Mouse (Mus musculus): Measurements from ENCODE around the gene Uba7. TPM values are rescaled to one million over a fixed set of nuclear protein-coding genes. Genes with fewer than 3 reads are reported as not detected.

The Uba7 gene
- polyA plus RNA-seq, 1 experiment from 2014 or later = 7.9 TPM

DNA sequence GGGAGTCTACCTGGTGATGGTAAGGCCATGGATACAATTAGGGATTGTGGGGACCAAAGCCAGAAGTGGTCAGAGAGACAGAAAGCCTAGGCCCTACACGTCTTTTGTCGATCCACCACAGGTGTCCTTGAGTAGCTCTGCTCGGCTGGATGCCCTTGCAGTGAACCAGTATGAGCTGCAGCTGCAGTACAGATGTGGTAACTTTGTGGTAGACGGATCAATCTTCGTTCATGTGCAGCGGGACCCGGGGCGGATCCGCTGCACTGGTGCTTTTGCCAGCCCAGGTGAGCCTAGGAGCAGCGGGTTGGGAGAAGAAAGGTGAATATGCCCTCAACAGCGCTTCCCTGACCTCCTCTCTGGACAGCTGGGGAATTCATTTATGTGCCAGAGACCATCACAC, 17.7 kb downstream of the Uba7 start:
- Histone ChIP-seq H3K4me3 (ENCODE audit: low read depth, low read length) (no peak overlapping the region), H3K9me3 (ENCODE audit: control insufficient read depth, low read length) (no peaks in the 10 kb centered on the region), H3K27ac (ENCODE audit: low read depth, low read length) (no peak overlapping the region), H3K9ac (ENCODE audit: low read length) (no peak overlapping the region), H3K4me2 (ENCODE audit: low read depth, low read length, severe bottlenecking) (no peak overlapping the region), H3K4me1 (replicated peaks; ENCODE audit: control insufficient read depth, insufficient read depth, low read length) (no peaks in the 10 kb centered on the region), H3K27me3 (ENCODE audit: control insufficient read depth, insufficient read depth, low read length) (no peaks in the 10 kb centered on the region), H3K36me3 (ENCODE audit: control insufficient read depth, insufficient read depth, low read length) (no peaks in the 10 kb centered on the region)
- 79% methylated on average over 11 of the region's 11 CpGs for WGBS
- DNase-seq (ENCODE audit: low spot score) (no peak), ATAC-seq (replicated peaks; ENCODE audit: low FRiP score) (no peak)

DNA sequence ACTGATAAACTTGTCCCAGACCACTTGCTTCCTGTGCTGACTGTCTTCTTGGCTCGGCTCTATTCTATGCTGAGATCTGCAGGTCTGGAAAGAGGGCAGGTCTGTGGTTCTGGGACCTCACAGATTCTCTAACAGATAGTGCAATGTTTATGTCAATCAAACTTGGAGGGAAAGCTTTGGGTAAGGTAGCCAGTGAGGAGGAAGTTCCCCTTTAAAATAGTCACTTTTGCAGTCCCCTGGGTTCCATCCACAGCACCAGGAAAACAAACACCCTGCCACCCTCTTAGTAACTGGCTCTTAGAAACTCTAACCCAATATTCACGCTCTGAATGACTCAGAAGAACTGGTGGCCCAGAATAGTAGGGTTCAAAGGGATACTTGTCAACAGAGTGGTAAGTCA, 19.2 kb downstream of the Uba7 start:
- Histone ChIP-seq H3K4me2 (ENCODE audit: low read depth, low read length, severe bottlenecking) (no peak overlapping the region), H3K27ac (ENCODE audit: low read depth, low read length) (no peak overlapping the region), H3K36me3 (ENCODE audit: control insufficient read depth, insufficient read depth, low read length) (no peaks in the 10 kb centered on the region), H3K4me1 (replicated peaks; ENCODE audit: control insufficient read depth, insufficient read depth, low read length) (no peaks in the 10 kb centered on the region), H3K9ac (ENCODE audit: low read length) (no peak overlapping the region), H3K9me3 (ENCODE audit: control insufficient read depth, low read length) (no peaks in the 10 kb centered on the region), H3K27me3 (ENCODE audit: control insufficient read depth, insufficient read depth, low read length) (no peaks in the 10 kb centered on the region), H3K4me3 (ENCODE audit: low read depth, low read length) (no peak overlapping the region)
- 80% methylated on average over 2 of the region's 2 CpGs for WGBS
- no peak for DNase-seq (ENCODE audit: low spot score)
- no peak for ATAC-seq (replicated peaks; ENCODE audit: low FRiP score)

DNA sequence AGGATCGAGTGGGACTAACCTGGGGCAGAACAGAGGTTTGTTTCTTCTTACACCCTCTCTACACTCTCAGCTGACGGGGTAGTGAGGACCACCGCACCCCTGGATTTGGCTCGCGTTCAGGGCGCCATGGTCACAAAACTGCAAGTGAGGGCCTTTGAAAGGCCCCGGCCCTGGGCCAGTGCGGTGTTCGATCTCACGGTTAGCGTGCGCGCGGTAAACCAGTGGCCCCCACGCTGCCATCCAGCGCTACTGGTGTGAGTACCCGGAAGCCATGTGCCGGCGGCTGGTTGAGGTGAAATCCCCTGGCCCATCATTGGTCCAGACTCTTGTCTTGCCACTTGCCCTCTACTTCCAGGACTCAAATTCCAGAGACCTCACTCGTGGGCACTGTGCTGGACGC, 20.2 kb downstream of the Uba7 start:
- 94% methylated on average over 21 of the region's 21 CpGs for WGBS
- DNase-seq (ENCODE audit: low spot score) = no peak
- Histone ChIP-seq H3K4me3 (ENCODE audit: low read depth, low read length) (no peak overlapping the region), H3K4me1 (replicated peaks; ENCODE audit: control insufficient read depth, insufficient read depth, low read length) (no peaks in the 10 kb centered on the region), H3K36me3 (ENCODE audit: control insufficient read depth, insufficient read depth, low read length) (no peaks in the 10 kb centered on the region), H3K4me2 (ENCODE audit: low read depth, low read length, severe bottlenecking) (no peak overlapping the region), H3K27me3 (ENCODE audit: control insufficient read depth, insufficient read depth, low read length) (no peaks in the 10 kb centered on the region), H3K9ac (ENCODE audit: low read length) (no peak overlapping the region), H3K27ac (ENCODE audit: low read depth, low read length) (no peak overlapping the region), H3K9me3 (ENCODE audit: control insufficient read depth, low read length) (no peaks in the 10 kb centered on the region)
- ATAC-seq (replicated peaks; ENCODE audit: low FRiP score) = no peak

DNA sequence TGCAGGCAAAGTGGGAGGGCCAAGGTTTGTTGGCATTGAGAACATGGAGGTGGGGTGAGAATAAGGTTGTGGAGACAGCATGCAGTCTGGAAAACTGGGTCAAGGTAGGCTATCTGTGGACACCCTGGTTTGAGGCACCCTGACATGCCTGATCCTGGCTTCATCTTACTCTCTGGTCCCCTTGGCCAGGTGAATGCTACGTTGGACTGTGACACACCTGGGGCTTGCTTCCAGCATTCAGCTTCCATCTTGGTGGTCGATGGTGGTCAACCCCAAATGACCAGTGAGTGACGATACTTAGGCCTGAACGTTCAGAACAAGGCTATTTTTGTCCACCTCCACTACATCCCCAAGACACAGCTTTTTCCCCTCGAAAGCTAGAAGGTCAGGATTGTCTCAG, 20.7 kb downstream of the Uba7 start, which contains the start of gene Gm20662:
Gene Gm20662, plus strand, starts transcription at position 301 of the 400 bp plus-strand sequence.
- no peaks in the 10 kb centered on the region for H3K4me1 ChIP-seq (replicated peaks; ENCODE audit: control insufficient read depth, insufficient read depth, low read length)
- H3K36me3 ChIP-seq (ENCODE audit: control insufficient read depth, insufficient read depth, low read length) = no peaks in the 10 kb centered on the region
- no peak within 1 kb of the TSS for H3K4me3 ChIP-seq (ENCODE audit: low read depth, low read length)
- no peaks in the 10 kb centered on the region for H3K9me3 ChIP-seq (ENCODE audit: control insufficient read depth, low read length)
- no peak within 1 kb of the TSS for H3K9ac ChIP-seq (ENCODE audit: low read length)
- no peak within 1 kb of the TSS for H3K27ac ChIP-seq (ENCODE audit: low read depth, low read length)
- H3K27me3 ChIP-seq (ENCODE audit: control insufficient read depth, insufficient read depth, low read length) = no peaks in the 10 kb centered on the region
- ATAC-seq (replicated peaks; ENCODE audit: low FRiP score) (no peak), DNase-seq (ENCODE audit: low spot score) (no peak)
- 92% methylated on average over 5 of the region's 5 CpGs for WGBS
- no peak within 1 kb of the TSS for H3K4me2 ChIP-seq (ENCODE audit: low read depth, low read length, severe bottlenecking)

DNA sequence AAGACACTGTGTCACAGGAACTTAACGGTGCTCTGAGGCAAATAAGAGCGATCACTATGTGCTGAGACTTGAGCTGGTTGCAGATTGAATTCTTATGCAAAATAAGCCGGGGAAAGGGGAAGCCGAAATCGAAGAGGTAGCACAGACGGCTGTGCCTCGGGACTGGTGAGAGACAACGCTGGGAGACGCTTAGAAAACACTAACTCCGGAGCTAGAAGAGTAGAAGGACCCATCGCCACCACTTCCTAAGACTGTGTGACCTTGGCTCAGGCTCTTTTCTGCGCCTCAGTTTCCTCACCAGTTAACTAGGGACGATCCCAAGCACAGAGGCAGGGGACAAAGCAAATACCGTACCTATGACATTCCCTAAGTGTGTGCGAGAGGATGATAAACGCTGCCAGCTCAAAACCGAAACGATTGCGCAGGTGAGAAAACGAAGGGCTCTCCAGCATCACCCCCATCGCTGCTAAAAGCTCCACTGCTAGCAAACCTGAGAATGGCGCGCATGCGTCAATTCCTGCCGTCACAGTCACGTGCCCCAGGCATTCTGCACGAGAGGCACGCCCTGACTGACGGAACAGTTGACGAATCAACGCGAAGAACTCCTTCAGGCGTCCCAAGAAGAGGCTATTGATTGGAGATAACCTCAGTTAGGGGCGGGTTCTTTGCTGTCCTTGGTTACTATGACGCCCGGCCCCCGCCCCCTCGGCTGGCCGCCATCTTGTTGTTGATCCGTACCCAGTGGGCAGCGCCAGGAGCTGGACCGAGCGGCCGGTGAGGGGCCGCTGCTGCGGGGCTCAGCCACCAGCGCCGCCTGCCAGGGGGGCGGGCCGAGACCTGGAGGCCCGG, 26.8 kb downstream of the Uba7 start, which contains the start of gene Ip6k1:
Gene Ip6k1, plus strand, starts transcription at position 580 of the 849 bp plus-strand sequence.
- Histone ChIP-seq H3K27me3 (ENCODE audit: control insufficient read depth, insufficient read depth, low read length) (no peaks in the 10 kb centered on the region), H3K9me3 (ENCODE audit: control insufficient read depth, low read length) (no peaks in the 10 kb centered on the region), H3K27ac (ENCODE audit: low read depth, low read length) (peak within 1 kb of the TSS; percentile 82), H3K36me3 (ENCODE audit: control insufficient read depth, insufficient read depth, low read length) (no peaks in the 10 kb centered on the region), H3K4me3 (ENCODE audit: low read depth, low read length) (peak within 1 kb of the TSS; percentile 99), H3K9ac (ENCODE audit: low read length) (peak within 1 kb of the TSS; percentile 94), H3K4me2 (ENCODE audit: low read depth, low read length, severe bottlenecking) (peak within 1 kb of the TSS; percentile 85), H3K4me1 (replicated peaks; ENCODE audit: control insufficient read depth, insufficient read depth, low read length) (peaks cover 5% of the 10 kb centered on the region)
- under 1% methylated on average over 50 of the region's 51 CpGs for WGBS
- DNase-seq (ENCODE audit: low spot score) = peak; percentile 99
- peak; percentile 99 for ATAC-seq (replicated peaks; ENCODE audit: low FRiP score)

DNA sequence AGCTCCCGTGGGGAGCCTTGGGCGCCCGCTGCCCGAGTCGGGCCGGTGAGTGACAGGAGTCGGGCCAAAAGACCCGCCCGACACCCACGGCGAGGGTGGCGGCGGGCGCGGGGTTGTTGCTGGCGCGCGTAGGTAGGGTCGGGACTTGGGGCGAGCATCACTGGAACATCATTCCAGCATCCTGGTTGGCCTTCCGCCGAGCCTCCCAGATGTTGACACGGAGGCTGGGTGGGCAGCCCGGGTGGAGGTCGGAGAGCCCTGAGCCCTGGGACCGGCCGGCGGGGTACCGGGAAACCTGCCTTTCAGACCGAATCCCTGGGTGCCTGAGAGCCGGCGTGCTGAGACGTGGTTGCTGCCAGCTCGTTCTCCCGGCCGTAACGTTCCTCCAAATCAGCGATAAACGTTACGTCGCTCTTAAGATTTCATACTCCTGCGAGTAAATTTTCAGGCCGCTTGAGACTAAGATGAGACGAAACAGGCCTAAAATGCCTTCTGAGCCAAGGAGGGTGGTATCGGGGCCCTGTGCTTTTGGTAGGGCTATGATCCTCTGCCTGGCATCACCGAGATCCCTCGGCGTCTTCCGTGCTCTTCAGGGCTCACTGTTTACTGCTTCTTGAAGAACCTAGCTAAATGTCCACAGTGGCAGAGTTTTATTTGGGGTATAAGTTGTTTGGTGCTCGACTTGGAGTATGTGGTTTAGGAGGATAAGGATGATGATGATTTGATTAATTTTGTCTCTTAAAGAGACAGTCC, 27.6 kb downstream of the Uba7 start:
- H3K9me3 ChIP-seq (ENCODE audit: control insufficient read depth, low read length) = no peaks in the 10 kb centered on the region
- H3K4me2 ChIP-seq (ENCODE audit: low read depth, low read length, severe bottlenecking) = peak overlapping the region; percentile 85
- DNase-seq (ENCODE audit: low spot score) (no peak), ATAC-seq (replicated peaks; ENCODE audit: low FRiP score) (no peak; the same call in 1 of the 2 replicates)
- H3K27ac ChIP-seq (ENCODE audit: low read depth, low read length) = peak overlapping the region; percentile 82
- H3K9ac ChIP-seq (ENCODE audit: low read length) = peak overlapping the region; percentile 94
- peak overlapping the region; percentile 99 for H3K4me3 ChIP-seq (ENCODE audit: low read depth, low read length)
- H3K4me1 ChIP-seq (replicated peaks; ENCODE audit: control insufficient read depth, insufficient read depth, low read length) = peaks cover 5% of the 10 kb centered on the region
- H3K36me3 ChIP-seq (ENCODE audit: control insufficient read depth, insufficient read depth, low read length) = no peaks in the 10 kb centered on the region
- WGBS = under 1% methylated on average over 49 of the region's 50 CpGs
- no peaks in the 10 kb centered on the region for H3K27me3 ChIP-seq (ENCODE audit: control insufficient read depth, insufficient read depth, low read length)

DNA sequence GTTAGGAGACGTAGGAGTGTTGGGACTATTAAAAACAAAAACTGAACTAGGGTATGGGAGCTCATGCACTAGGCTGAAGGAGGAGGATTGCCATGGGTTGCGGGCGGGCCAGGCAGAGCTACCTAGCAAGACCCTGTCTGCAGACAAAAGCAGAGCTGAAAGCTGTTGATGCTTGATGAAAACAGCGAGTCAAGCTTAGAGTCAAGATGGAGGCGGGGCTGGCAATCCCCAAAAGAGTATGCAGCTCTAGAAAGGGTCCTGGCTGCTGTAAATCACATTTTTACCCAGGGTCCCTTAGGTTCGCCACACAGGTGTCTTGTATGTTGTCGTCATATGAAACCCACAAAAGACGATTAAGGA, 28.2 kb downstream of the Uba7 start:
- H3K27ac ChIP-seq (ENCODE audit: low read depth, low read length) = 0 out of 2 replicates have a peak overlapping the region, but pooled peaks have one; percentile 82
- H3K4me1 ChIP-seq (replicated peaks; ENCODE audit: control insufficient read depth, insufficient read depth, low read length) = peaks cover 5% of the 10 kb centered on the region
- no peaks in the 10 kb centered on the region for H3K9me3 ChIP-seq (ENCODE audit: control insufficient read depth, low read length)
- no peaks in the 10 kb centered on the region for H3K27me3 ChIP-seq (ENCODE audit: control insufficient read depth, insufficient read depth, low read length)
- peak overlapping the region; percentile 85 for H3K4me2 ChIP-seq (ENCODE audit: low read depth, low read length, severe bottlenecking)
- 18% methylated on average over 8 of the region's 8 CpGs for WGBS
- DNase-seq (ENCODE audit: low spot score) (no peak), ATAC-seq (replicated peaks; ENCODE audit: low FRiP score) (no peak)
- peak overlapping the region; percentile 99 for H3K4me3 ChIP-seq (ENCODE audit: low read depth, low read length)
- H3K9ac ChIP-seq (ENCODE audit: low read length) = peak overlapping the region; percentile 94
- no peaks in the 10 kb centered on the region for H3K36me3 ChIP-seq (ENCODE audit: control insufficient read depth, insufficient read depth, low read length)

DNA sequence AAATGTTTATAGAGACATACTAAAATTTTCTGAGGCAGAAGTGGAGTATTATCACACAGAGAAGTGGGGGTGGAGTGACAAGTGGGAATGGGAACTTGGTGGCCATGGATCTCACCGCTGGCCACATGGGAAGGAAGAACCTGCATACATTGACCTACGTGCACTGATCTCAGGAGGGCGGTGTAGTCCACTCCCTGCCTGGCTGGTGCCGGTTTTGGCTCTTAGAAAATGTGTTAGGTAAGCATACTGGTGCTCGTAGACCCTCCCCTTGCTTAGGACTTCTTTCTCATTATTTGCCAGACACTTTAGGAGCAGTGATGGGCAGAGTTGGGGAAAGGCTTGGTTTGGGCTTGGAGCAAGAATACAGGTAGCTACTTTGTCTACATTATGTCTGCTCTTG, 32.7 kb downstream of the Uba7 start:
- DNase-seq (ENCODE audit: low spot score) (no peak), ATAC-seq (replicated peaks; ENCODE audit: low FRiP score) (no peak)
- H3K27me3 ChIP-seq (ENCODE audit: control insufficient read depth, insufficient read depth, low read length) = no peaks in the 10 kb centered on the region
- no peak overlapping the region for H3K4me3 ChIP-seq (ENCODE audit: low read depth, low read length)
- WGBS = 95% methylated on average over 5 of the region's 5 CpGs
- no peaks in the 10 kb centered on the region; the same call in 1 of the 2 replicates for H3K36me3 ChIP-seq (ENCODE audit: control insufficient read depth, insufficient read depth, low read length)
- no peak overlapping the region for H3K27ac ChIP-seq (ENCODE audit: low read depth, low read length)
- peaks cover 5% of the 10 kb centered on the region for H3K4me1 ChIP-seq (replicated peaks; ENCODE audit: control insufficient read depth, insufficient read depth, low read length)
- no peak overlapping the region for H3K4me2 ChIP-seq (ENCODE audit: low read depth, low read length, severe bottlenecking)
- no peaks in the 10 kb centered on the region for H3K9me3 ChIP-seq (ENCODE audit: control insufficient read depth, low read length)
- no peak overlapping the region for H3K9ac ChIP-seq (ENCODE audit: low read length)
